Mouse (Mus musculus) testis, adult 2 months (tissue): ENCODE measurements around the gene Memo1.

ENCODE experiments used
- CTCF ChIP-seq: fragments of 200-500 bp; IDR thresholded peaks from 2 replicates; pipeline ENCODE4 v1.5.1; 2012; ENCODE audit warnings: low read depth, mild to moderate bottlenecking, inconsistent platforms, low read length, moderate library complexity; ENCODE audit not compliant: control insufficient read depth, insufficient read depth, insufficient replicate concordance
- POLR2A ChIP-seq: fragments of 200-500 bp; IDR thresholded peaks from 2 replicates; pipeline ENCODE4 v1.6.1; 2012; ENCODE audit warnings: low read depth, mild to moderate bottlenecking, inconsistent platforms, low read length, moderate library complexity; ENCODE audit not compliant: control insufficient read depth

- TF ChIP-seq CTCF (no peak), POLR2A (no peak)
Measured at GRCm38 (mm10) chr17:74282024-74282423, 13.3 kb downstream of the Memo1 start.
